Mouse (Mus musculus) myocyte (in vitro differentiated cells): ENCODE data around the gene Crygd.
A peak's percentile ranks its signal among the peaks of the same experiment; 100 is the strongest.

Experiments used
- CEBPB ChIP-seq: IDR thresholded peaks from 2 replicates; pipeline ENCODE4 v1.6.1; 2011; ENCODE audit warnings: mild to moderate bottlenecking, moderate library complexity; ENCODE audit not compliant: poor library complexity, insufficient read depth, severe bottlenecking
- E2F4 ChIP-seq: IDR thresholded peaks from one replicate; pipeline ENCODE4 v1.6.1; 2011; ENCODE audit warnings: mild to moderate bottlenecking, control low read depth, moderate library complexity; ENCODE audit not compliant: insufficient read depth
- MAX ChIP-seq: IDR thresholded peaks from one replicate; pipeline ENCODE4 v1.6.1; 2011; ENCODE audit warnings: low read depth, mild to moderate bottlenecking, control low read depth
- MYOD1 ChIP-seq, 3 experiments: IDR thresholded peaks; one replicate each; pipeline ENCODE4 v1.6.1; 2011; ENCODE audit warnings: control low read depth in 2 of 3, low read depth in 2 of 3, mild to moderate bottlenecking in 2 of 3, moderate library complexity in 1 of 3; ENCODE audit not compliant: insufficient read length in 2 of 3, control insufficient read depth in 1 of 3
- MYOG ChIP-seq, 3 experiments: IDR thresholded peaks; one replicate each; pipeline ENCODE4 v1.6.1; 2011; ENCODE audit warnings: control low read depth in 2 of 3, low read depth in 2 of 3, mild to moderate bottlenecking in 2 of 3; ENCODE audit not compliant: insufficient read length in 2 of 3, control insufficient read depth in 1 of 3, insufficient read depth in 1 of 3
- POLR2A ChIP-seq: IDR thresholded peaks from one replicate; pipeline ENCODE4 v1.6.1; 2011; ENCODE audit warnings: low read depth, mild to moderate bottlenecking, control low read depth, moderate library complexity; ENCODE audit not compliant: insufficient read length
- POLR2AphosphoS2 ChIP-seq: IDR thresholded peaks from one replicate; pipeline ENCODE4 v1.6.1; 2011; ENCODE audit warnings: low read depth, control low read depth; ENCODE audit not compliant: insufficient read length
- REST ChIP-seq: IDR thresholded peaks from one replicate; pipeline ENCODE4 v1.6.1; 2011; ENCODE audit warnings: mild to moderate bottlenecking, control low read depth, moderate library complexity; ENCODE audit not compliant: insufficient read depth, insufficient read length
- SRF ChIP-seq: IDR thresholded peaks from one replicate; pipeline ENCODE4 v1.6.1; 2011; ENCODE audit warnings: low read depth; ENCODE audit not compliant: control insufficient read depth, insufficient read length
- TCF12 ChIP-seq: IDR thresholded peaks from one replicate; pipeline ENCODE4 v1.6.1; 2011; ENCODE audit warnings: mild to moderate bottlenecking, control low read depth; ENCODE audit not compliant: poor library complexity, insufficient read depth, severe bottlenecking
- TCF3 ChIP-seq: IDR thresholded peaks from one replicate; pipeline ENCODE4 v1.6.1; 2011; ENCODE audit warnings: low read depth, control low read depth; ENCODE audit not compliant: insufficient read length
- USF1 ChIP-seq: IDR thresholded peaks from one replicate; pipeline ENCODE4 v1.6.1; 2011; ENCODE audit warnings: low read depth, mild to moderate bottlenecking, control low read depth, moderate library complexity

GRCm38 (mm10) chr1:65112807-65113196 lies 49.5 kb upstream of the Crygd start:
- TF ChIP-seq TCF3 (no peak), POLR2A (no peak), USF1 (no peak), CEBPB (no peak), MAX (no peak), MYOD1 (IDR thresholded peaks at IDR 0.05; ENCODE audit: control insufficient read depth in 1 of 3, insufficient read length in 2 of 3, low read depth in 2 of 3) (peak in 1 of 3 experiments; percentile 44), TCF12 (no peak), E2F4 (no peak), SRF (no peak), POLR2AphosphoS2 (no peak), MYOG (IDR thresholded peaks at IDR 0.05; ENCODE audit: control insufficient read depth in 1 of 3, insufficient read depth in 1 of 3, insufficient read length in 2 of 3, low read depth in 2 of 3) (no peak), REST (no peak)
